Mouse (Mus musculus): Measurements from ENCODE around the gene Nanos2. TPM values are rescaled to one million over a fixed set of nuclear protein-coding genes. Genes with fewer than 3 reads are reported as not detected.

Gene Nanos2
- polyA plus RNA-seq, 1 experiment from 2014 or later: not detected

- ATAC-seq: no peak
- no peaks in the 10 kb centered on the region for H3K36me3 ChIP-seq (ENCODE audit: control insufficient read depth, insufficient read depth)
- no peak overlapping the region for H3K27ac ChIP-seq (ENCODE audit: low read depth, low read length)
- WGBS: 69% methylated on average over 6 of the region's 6 CpGs
- no peak for TF ChIP-seq CTCF (IDR thresholded peaks at IDR 0.05; ENCODE audit: low read depth)
- H3K9ac ChIP-seq (ENCODE audit: low read depth, low read length): no peak overlapping the region
- peaks cover 29% of the 10 kb centered on the region for H3K27me3 ChIP-seq (replicated peaks; ENCODE audit: control insufficient read depth, insufficient read depth, low read length)
- H3K4me2 ChIP-seq (replicated peaks; ENCODE audit: low read depth): no peak overlapping the region
- peaks cover 9% of the 10 kb centered on the region for H3K4me1 ChIP-seq (replicated peaks; ENCODE audit: control insufficient read depth, insufficient read depth, low read length)
- no peak overlapping the region for H3K4me3 ChIP-seq (ENCODE audit: low read depth, low read length)
- no peaks in the 10 kb centered on the region for H3K9me3 ChIP-seq (ENCODE audit: control insufficient read depth)
Measured at GRCm38 (mm10) chr7:18988780-18989179, 1.6 kb downstream of the Nanos2 start.

GRCm38 (mm10) chr7:18989995-18990394, 2.8 kb downstream of the Nanos2 start:
- peak overlapping the region; percentile 81 for H3K4me2 ChIP-seq (replicated peaks; ENCODE audit: low read depth)
- H3K9me3 ChIP-seq (ENCODE audit: control insufficient read depth): no peaks in the 10 kb centered on the region
- peaks cover 29% of the 10 kb centered on the region for H3K27me3 ChIP-seq (replicated peaks; ENCODE audit: control insufficient read depth, insufficient read depth, low read length)
- TF ChIP-seq CTCF (IDR thresholded peaks at IDR 0.05; ENCODE audit: low read depth): peak; percentile 43
- H3K36me3 ChIP-seq (ENCODE audit: control insufficient read depth, insufficient read depth): 0 out of 2 replicates have a peak, but pooled peaks cover under 1% of the 10 kb centered on the region
- H3K4me1 ChIP-seq (replicated peaks; ENCODE audit: control insufficient read depth, insufficient read depth, low read length): peaks cover 9% of the 10 kb centered on the region
- no peak overlapping the region for H3K9ac ChIP-seq (ENCODE audit: low read depth, low read length)
- no peak overlapping the region for H3K4me3 ChIP-seq (ENCODE audit: low read depth, low read length)
- no peak for ATAC-seq
- WGBS: 13% methylated on average over 5 of the region's 5 CpGs
- no peak overlapping the region; the same call in 1 of the 2 replicates for H3K27ac ChIP-seq (ENCODE audit: low read depth, low read length)

GRCm38 (mm10) chr7:18990601-18991295, 3.5 kb downstream of the Nanos2 start, which contains the start of gene Mypop:
TSS of gene Mypop (plus strand) at chr7:18991245.
- no peak within 1 kb of the TSS; the same call in 1 of the 2 replicates for H3K27ac ChIP-seq (ENCODE audit: low read depth, low read length)
- H3K4me1 ChIP-seq (replicated peaks; ENCODE audit: control insufficient read depth, insufficient read depth, low read length): peaks cover 9% of the 10 kb centered on the region
- peak within 1 kb of the TSS; percentile 45 for H3K4me3 ChIP-seq (ENCODE audit: low read depth, low read length)
- no peak for TF ChIP-seq CTCF (IDR thresholded peaks at IDR 0.05; ENCODE audit: low read depth)
- H3K27me3 ChIP-seq (replicated peaks; ENCODE audit: control insufficient read depth, insufficient read depth, low read length): peaks cover 29% of the 10 kb centered on the region
- WGBS: under 1% methylated on average over 37 of the region's 37 CpGs
- ATAC-seq: peak; percentile 90
- H3K4me2 ChIP-seq (replicated peaks; ENCODE audit: low read depth): peak within 1 kb of the TSS; percentile 81
- no peaks in the 10 kb centered on the region for H3K9me3 ChIP-seq (ENCODE audit: control insufficient read depth)
- 0 out of 2 replicates have a peak within 1 kb of the TSS, but pooled peaks have one; percentile 26 for H3K9ac ChIP-seq (ENCODE audit: low read depth, low read length)
- H3K36me3 ChIP-seq (ENCODE audit: control insufficient read depth, insufficient read depth): peaks cover 7% of the 10 kb centered on the region; the same call in 1 of the 2 replicates

- Histone ChIP-seq H3K9me3 (ENCODE audit: control insufficient read depth) (no peaks in the 10 kb centered on the region), H3K36me3 (ENCODE audit: control insufficient read depth, insufficient read depth) (peaks cover 10% of the 10 kb centered on the region; the same call in 1 of the 2 replicates), H3K9ac (ENCODE audit: low read depth, low read length) (0 out of 2 replicates have a peak overlapping the region, but pooled peaks have one; percentile 26), H3K4me3 (ENCODE audit: low read depth, low read length) (peak overlapping the region; percentile 45), H3K27me3 (replicated peaks; ENCODE audit: control insufficient read depth, insufficient read depth, low read length) (peaks cover 29% of the 10 kb centered on the region), H3K27ac (ENCODE audit: low read depth, low read length) (no peak overlapping the region), H3K4me1 (replicated peaks; ENCODE audit: control insufficient read depth, insufficient read depth, low read length) (peaks cover 9% of the 10 kb centered on the region), H3K4me2 (replicated peaks; ENCODE audit: low read depth) (peak overlapping the region; percentile 81)
- no peak; the same call in 1 of the 2 replicates for TF ChIP-seq CTCF (IDR thresholded peaks at IDR 0.05; ENCODE audit: low read depth)
- under 1% methylated on average over 59 of the region's 59 CpGs for WGBS
- ATAC-seq: peak; percentile 13; the same call in 1 of the 2 replicates
Measured at GRCm38 (mm10) chr7:18991660-18992293, 4.6 kb downstream of the Nanos2 start.

- 5% methylated on average over 31 of the region's 31 CpGs for WGBS
- no peak for TF ChIP-seq CTCF (IDR thresholded peaks at IDR 0.05; ENCODE audit: low read depth)
- peak overlapping the region; percentile 45 for H3K4me3 ChIP-seq (ENCODE audit: low read depth, low read length)
- H3K9ac ChIP-seq (ENCODE audit: low read depth, low read length): 0 out of 2 replicates have a peak overlapping the region, but pooled peaks have one; percentile 26
- no peaks in the 10 kb centered on the region for H3K9me3 ChIP-seq (ENCODE audit: control insufficient read depth)
- H3K27ac ChIP-seq (ENCODE audit: low read depth, low read length): no peak overlapping the region
- peaks cover 10% of the 10 kb centered on the region; the same call in 1 of the 2 replicates for H3K36me3 ChIP-seq (ENCODE audit: control insufficient read depth, insufficient read depth)
- H3K27me3 ChIP-seq (replicated peaks; ENCODE audit: control insufficient read depth, insufficient read depth, low read length): peaks cover 29% of the 10 kb centered on the region
- H3K4me2 ChIP-seq (replicated peaks; ENCODE audit: low read depth): peak overlapping the region; percentile 81
- peaks cover 9% of the 10 kb centered on the region for H3K4me1 ChIP-seq (replicated peaks; ENCODE audit: control insufficient read depth, insufficient read depth, low read length)
- ATAC-seq: no peak
Measured at GRCm38 (mm10) chr7:18992294-18992675, 5.1 kb downstream of the Nanos2 start.

GRCm38 (mm10) chr7:18993036-18993435, 5.8 kb downstream of the Nanos2 start:
- no peak for ATAC-seq
- H3K36me3 ChIP-seq (ENCODE audit: control insufficient read depth, insufficient read depth): peaks cover 10% of the 10 kb centered on the region; the same call in 1 of the 2 replicates
- peaks cover 9% of the 10 kb centered on the region for H3K4me1 ChIP-seq (replicated peaks; ENCODE audit: control insufficient read depth, insufficient read depth, low read length)
- no peak overlapping the region for H3K27ac ChIP-seq (ENCODE audit: low read depth, low read length)
- H3K27me3 ChIP-seq (replicated peaks; ENCODE audit: control insufficient read depth, insufficient read depth, low read length): peaks cover 29% of the 10 kb centered on the region
- no peak for TF ChIP-seq CTCF (IDR thresholded peaks at IDR 0.05; ENCODE audit: low read depth)
- 88% methylated on average over 5 of the region's 5 CpGs for WGBS
- no peak overlapping the region for H3K4me3 ChIP-seq (ENCODE audit: low read depth, low read length)
- H3K4me2 ChIP-seq (replicated peaks; ENCODE audit: low read depth): no peak overlapping the region
- no peaks in the 10 kb centered on the region for H3K9me3 ChIP-seq (ENCODE audit: control insufficient read depth)
- no peak overlapping the region for H3K9ac ChIP-seq (ENCODE audit: low read depth, low read length)
